Mouse (Mus musculus): Measurements from ENCODE around the gene Pde4d.

DNA sequence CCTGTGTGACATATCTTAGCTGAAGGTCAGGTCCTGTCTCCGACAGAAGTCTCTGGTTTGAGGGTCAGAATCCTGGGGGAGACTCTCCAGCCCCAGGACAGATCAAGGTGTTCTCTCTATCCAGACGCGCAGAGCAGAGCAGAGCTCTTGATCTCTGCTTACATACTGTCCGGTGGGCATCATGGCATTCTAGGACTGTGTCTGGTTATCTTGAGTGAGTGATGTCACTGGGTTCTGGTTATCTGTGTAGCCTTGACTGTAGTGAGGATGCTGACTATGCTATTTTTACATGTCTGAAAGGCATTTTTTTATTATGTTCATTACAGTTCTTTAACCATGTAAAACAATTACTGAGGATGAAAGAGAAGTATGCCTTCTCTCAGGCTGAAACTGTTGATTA lies 797.3 kb downstream of the Pde4d start:
- no peak for TF ChIP-seq MYOG (IDR thresholded peaks at IDR 0.05; ENCODE audit: control insufficient read depth, extremely low read depth, insufficient read length)
- no peak for TF ChIP-seq CTCF (IDR thresholded peaks at IDR 0.05; ENCODE audit: control insufficient read depth, insufficient read depth, insufficient read length)
- TF ChIP-seq MYOD1 (IDR thresholded peaks at IDR 0.05; ENCODE audit: control insufficient read depth, insufficient read length, low read depth), result no peak
